Mouse (Mus musculus) liver, embryonic 16.5 days (tissue): ENCODE data around the gene Cep85l. TPM values are rescaled to one million over a fixed set of nuclear protein-coding genes. Genes with fewer than 3 reads are reported as not detected.
A peak's percentile ranks its signal among the peaks of the same experiment; 100 is the strongest.

ENCODE experiments used
- ATAC-seq: fragments of 200-750 bp; cut with Nextera tagmentation; 2 replicates; pipeline ENCODE4 v1.8.0; 2017; ENCODE audit warnings: low read depth, mild to moderate bottlenecking, moderate number of reproducible peaks, moderate library complexity
- H3K27ac ChIP-seq: fragments of 300-500 bp; sonication (generic); 2 replicates; pipeline ENCODE4 v1.5.1; 2014; ENCODE audit warnings: mild to moderate bottlenecking, low read length
- H3K27me3 ChIP-seq: fragments of 300-500 bp; sonication (generic); 2 replicates; pipeline ENCODE4 v1.6.1; 2014; ENCODE audit warnings: low read depth, low read length, mixed read lengths; ENCODE audit not compliant: control insufficient read depth, insufficient read depth
- H3K36me3 ChIP-seq: fragments of 300-500 bp; sonication (generic); 2 replicates; pipeline ENCODE4 v1.6.1; 2014; ENCODE audit warnings: mild to moderate bottlenecking; ENCODE audit not compliant: control insufficient read depth, insufficient read depth
- H3K4me1 ChIP-seq: fragments of 300-500 bp; sonication (generic); 2 replicates; pipeline ENCODE4 v1.6.1; 2014; ENCODE audit warnings: low read depth, low read length, mixed read lengths; ENCODE audit not compliant: control insufficient read depth
- H3K4me2 ChIP-seq: fragments of 300-500 bp; sonication (generic); 2 replicates; pipeline ENCODE4 v1.6.1; 2014; ENCODE audit warnings: low read depth, low read length, mixed read lengths
- H3K4me3 ChIP-seq: fragments of 300-500 bp; sonication (generic); 2 replicates; pipeline ENCODE4 v1.5.1; 2014; ENCODE audit warnings: low read depth, mild to moderate bottlenecking, low read length
- H3K9ac ChIP-seq: fragments of 300-500 bp; sonication (generic); 2 replicates; pipeline ENCODE4 v1.6.1; 2014; ENCODE audit warnings: low read depth, low read length
- H3K9me3 ChIP-seq: fragments of 300-500 bp; sonication (generic); replicated peaks from 2 replicates; pipeline ENCODE4 v1.6.1; 2016; ENCODE audit warnings: low read length; ENCODE audit not compliant: control insufficient read depth
- whole genome bisulfite sequencing: fragments of 180-500 bp; shearing (Covaris S2); extraction: QIAGEN DNeasy Blood & Tissue Kit; methylation state at CpG from one replicate; pipeline ENCODE4 v1.1.7; 2014; ENCODE audit not compliant: insufficient replicate concordance; 5-methylcytosine and 5-hydroxymethylcytosine counted together
- polyA plus RNA-seq: library from polyadenylated mRNA; unstranded; fragments of >200 nt; fragmentation: Nextera tagmentation; extraction: Ambion mirVana; gene quantifications from 2 replicates; pipeline ENCODE4 v1.2.1, GENCODE M21; 2015

Gene Cep85l
- polyA plus RNA-seq, 1 experiment from 2014 or later = 1.9 TPM

GRCm38 (mm10) chr10:53416152-53416712, 36.5 kb upstream of the Cep85l start:
- H3K9ac ChIP-seq = no peak overlapping the region
- no peaks in the 10 kb centered on the region; the same call in 1 of the 2 replicates for H3K4me1 ChIP-seq
- H3K36me3 ChIP-seq = no peaks in the 10 kb centered on the region
- H3K27me3 ChIP-seq = no peaks in the 10 kb centered on the region
- H3K4me3 ChIP-seq = no peak overlapping the region
- 65% methylated on average over 9 of the region's 9 CpGs for WGBS
- no peak for ATAC-seq
- H3K27ac ChIP-seq = no peak overlapping the region
- H3K4me2 ChIP-seq = no peak overlapping the region
- H3K9me3 ChIP-seq = no peaks in the 10 kb centered on the region

- Histone ChIP-seq H3K4me2 (no peak overlapping the region), H3K9me3 (no peaks in the 10 kb centered on the region), H3K4me3 (no peak overlapping the region), H3K4me1 (no peaks in the 10 kb centered on the region), H3K27ac (no peak overlapping the region), H3K36me3 (no peaks in the 10 kb centered on the region), H3K27me3 (no peaks in the 10 kb centered on the region), H3K9ac (no peak overlapping the region)
- 72% methylated on average over 9 of the region's 9 CpGs for WGBS
- no peak for ATAC-seq
Measured at GRCm38 (mm10) chr10:53415252-53415651, 35.5 kb upstream of the Cep85l start.

GRCm38 (mm10) chr10:53414092-53415085, 34.6 kb upstream of the Cep85l start:
- Histone ChIP-seq H3K4me1 (no peaks in the 10 kb centered on the region), H3K36me3 (no peaks in the 10 kb centered on the region), H3K9ac (no peak overlapping the region), H3K4me3 (no peak overlapping the region), H3K27ac (no peak overlapping the region), H3K27me3 (no peaks in the 10 kb centered on the region), H3K9me3 (no peaks in the 10 kb centered on the region), H3K4me2 (no peak overlapping the region)
- 38% methylated on average over 6 of the region's 6 CpGs for WGBS
- no peak for ATAC-seq

- Histone ChIP-seq H3K4me2 (no peak overlapping the region), H3K36me3 (no peaks in the 10 kb centered on the region), H3K27me3 (no peaks in the 10 kb centered on the region), H3K27ac (no peak overlapping the region), H3K9me3 (no peaks in the 10 kb centered on the region), H3K9ac (no peak overlapping the region), H3K4me1 (no peaks in the 10 kb centered on the region), H3K4me3 (no peak overlapping the region)
- 72% methylated on average over 3 of the region's 3 CpGs for WGBS
- no peak for ATAC-seq
Measured at GRCm38 (mm10) chr10:53412936-53413335, 33.2 kb upstream of the Cep85l start.

- Histone ChIP-seq H3K9ac (no peak overlapping the region), H3K4me3 (no peak overlapping the region), H3K27ac (no peak overlapping the region), H3K36me3 (no peaks in the 10 kb centered on the region), H3K9me3 (no peaks in the 10 kb centered on the region), H3K27me3 (no peaks in the 10 kb centered on the region), H3K4me1 (no peaks in the 10 kb centered on the region), H3K4me2 (no peak overlapping the region)
- WGBS = 57% methylated on average over 2 of the region's 2 CpGs
- no peak for ATAC-seq
Measured at GRCm38 (mm10) chr10:53412165-53412564, 32.4 kb upstream of the Cep85l start.

- WGBS = 58% methylated on average over 2 of the region's 2 CpGs
- Histone ChIP-seq H3K27ac (no peak overlapping the region), H3K36me3 (no peaks in the 10 kb centered on the region), H3K4me3 (no peak overlapping the region), H3K4me1 (no peaks in the 10 kb centered on the region; the same call in 1 of the 2 replicates), H3K9ac (no peak overlapping the region), H3K27me3 (no peaks in the 10 kb centered on the region), H3K4me2 (no peak overlapping the region), H3K9me3 (no peaks in the 10 kb centered on the region)
- no peak for ATAC-seq
Measured at GRCm38 (mm10) chr10:53410831-53411230, 31.1 kb upstream of the Cep85l start.

GRCm38 (mm10) chr10:53407422-53407821, 27.7 kb upstream of the Cep85l start:
- H3K9me3 ChIP-seq = no peaks in the 10 kb centered on the region
- H3K4me1 ChIP-seq = no peaks in the 10 kb centered on the region; the same call in 1 of the 2 replicates
- peak; percentile 69 for ATAC-seq
- WGBS = 52% methylated on average over 4 of the region's 4 CpGs
- H3K9ac ChIP-seq = no peak overlapping the region
- H3K36me3 ChIP-seq = no peaks in the 10 kb centered on the region
- H3K4me3 ChIP-seq = no peak overlapping the region
- no peaks in the 10 kb centered on the region for H3K27me3 ChIP-seq
- no peak overlapping the region for H3K4me2 ChIP-seq
- 0 out of 2 replicates have a peak overlapping the region, but pooled peaks have one; percentile 51 for H3K27ac ChIP-seq

GRCm38 (mm10) chr10:53406845-53407244, 27.1 kb upstream of the Cep85l start:
- WGBS = 69% methylated on average over 2 of the region's 2 CpGs
- Histone ChIP-seq H3K9me3 (no peaks in the 10 kb centered on the region), H3K27ac (no peak overlapping the region), H3K4me2 (no peak overlapping the region), H3K27me3 (no peaks in the 10 kb centered on the region), H3K9ac (no peak overlapping the region), H3K36me3 (no peaks in the 10 kb centered on the region), H3K4me1 (no peaks in the 10 kb centered on the region; the same call in 1 of the 2 replicates), H3K4me3 (no peak overlapping the region)
- ATAC-seq = no peak

- no peaks in the 10 kb centered on the region for H3K9me3 ChIP-seq
- no peaks in the 10 kb centered on the region for H3K36me3 ChIP-seq
- no peak for ATAC-seq
- no peaks in the 10 kb centered on the region for H3K27me3 ChIP-seq
- H3K27ac ChIP-seq = no peak overlapping the region
- H3K4me1 ChIP-seq = peaks cover 6% of the 10 kb centered on the region
- H3K4me3 ChIP-seq = no peak overlapping the region
- no peak overlapping the region for H3K4me2 ChIP-seq
- no peak overlapping the region for H3K9ac ChIP-seq
Measured at GRCm38 (mm10) chr10:53402293-53402692, 22.5 kb upstream of the Cep85l start.
